Mouse (Mus musculus): ENCODE data around the gene Slc6a3. TPM values are rescaled to one million over a fixed set of nuclear protein-coding genes. Genes with fewer than 3 reads are reported as not detected.

Slc6a3 gene
- polyA plus RNA-seq, 1 experiment = 0.96 TPM

- Histone ChIP-seq H3K36me3 (replicated peaks; ENCODE audit: low read length) (peaks cover 77% of the 10 kb centered on the region), H3K27me3 (replicated peaks) (no peaks in the 10 kb centered on the region), H3K9me3 (no peaks in the 10 kb centered on the region), H3K4me1 (peaks cover 47% of the 10 kb centered on the region), H3K4me3 (replicated peaks) (no peak overlapping the region)
- no peak for TF ChIP-seq GATA1 (IDR thresholded peaks at IDR 0.05; ENCODE audit: borderline replicate concordance, low read length)
- no peak for TF ChIP-seq FLI1 (IDR thresholded peaks at IDR 0.05; ENCODE audit: low read length)
These were observed 30.7 kb upstream of the Slc6a3 start for GRCm38 (mm10) chr13:73505686-73506467.

- Histone ChIP-seq H3K36me3 (replicated peaks; ENCODE audit: low read length) (peaks cover 88% of the 10 kb centered on the region), H3K4me1 (peaks cover 32% of the 10 kb centered on the region), H3K9me3 (no peaks in the 10 kb centered on the region), H3K4me3 (replicated peaks) (no peak overlapping the region), H3K27me3 (replicated peaks) (no peaks in the 10 kb centered on the region)
- TF ChIP-seq FLI1 (IDR thresholded peaks at IDR 0.05; ENCODE audit: low read length) = no peak
- TF ChIP-seq GATA1 (IDR thresholded peaks at IDR 0.05; ENCODE audit: borderline replicate concordance, low read length) = no peak
These were observed 27.6 kb upstream of the Slc6a3 start for GRCm38 (mm10) chr13:73508817-73509550.

- TF ChIP-seq GATA1 (IDR thresholded peaks at IDR 0.05; ENCODE audit: borderline replicate concordance, low read length) (no peak), FLI1 (IDR thresholded peaks at IDR 0.05; ENCODE audit: low read length) (no peak)
- Histone ChIP-seq H3K27me3 (replicated peaks) (no peaks in the 10 kb centered on the region), H3K4me3 (replicated peaks) (no peak overlapping the region), H3K36me3 (replicated peaks; ENCODE audit: low read length) (peaks cover 91% of the 10 kb centered on the region), H3K9me3 (no peaks in the 10 kb centered on the region), H3K4me1 (peaks cover 32% of the 10 kb centered on the region)
These were observed 26.7 kb upstream of the Slc6a3 start for GRCm38 (mm10) chr13:73509869-73510268.

- no peaks in the 10 kb centered on the region for H3K27me3 ChIP-seq (replicated peaks)
- no peaks in the 10 kb centered on the region for H3K9me3 ChIP-seq
- peaks cover 24% of the 10 kb centered on the region for H3K4me1 ChIP-seq
- peaks cover 86% of the 10 kb centered on the region for H3K36me3 ChIP-seq (replicated peaks; ENCODE audit: low read length)
- TF ChIP-seq GATA1 (IDR thresholded peaks at IDR 0.05; ENCODE audit: borderline replicate concordance, low read length) (no peak), FLI1 (IDR thresholded peaks at IDR 0.05; ENCODE audit: low read length) (no peak)
- H3K4me3 ChIP-seq (replicated peaks) = no peak overlapping the region
These were observed 23.5 kb upstream of the Slc6a3 start for GRCm38 (mm10) chr13:73512776-73513673.

- Histone ChIP-seq H3K4me1 (peaks cover 21% of the 10 kb centered on the region), H3K9me3 (no peaks in the 10 kb centered on the region), H3K27me3 (replicated peaks) (peaks cover 2% of the 10 kb centered on the region), H3K36me3 (replicated peaks; ENCODE audit: low read length) (peaks cover 51% of the 10 kb centered on the region), H3K4me3 (replicated peaks) (no peak overlapping the region)
- TF ChIP-seq FLI1 (IDR thresholded peaks at IDR 0.05; ENCODE audit: low read length) (no peak), GATA1 (IDR thresholded peaks at IDR 0.05; ENCODE audit: borderline replicate concordance, low read length) (no peak)
These were observed 19.7 kb upstream of the Slc6a3 start for GRCm38 (mm10) chr13:73516886-73517285.

- Histone ChIP-seq H3K4me3 (replicated peaks) (no peak overlapping the region), H3K36me3 (replicated peaks; ENCODE audit: low read length) (peaks cover 8% of the 10 kb centered on the region), H3K4me1 (peaks cover 59% of the 10 kb centered on the region), H3K9me3 (peaks cover 20% of the 10 kb centered on the region), H3K27me3 (replicated peaks) (peaks cover 30% of the 10 kb centered on the region)
- TF ChIP-seq FLI1 (IDR thresholded peaks at IDR 0.05; ENCODE audit: low read length) (no peak), GATA1 (IDR thresholded peaks at IDR 0.05; ENCODE audit: borderline replicate concordance, low read length) (no peak)
These were observed 2.8 kb upstream of the Slc6a3 start for GRCm38 (mm10) chr13:73533716-73534115.

- Histone ChIP-seq H3K36me3 (replicated peaks; ENCODE audit: low read length) (peaks cover 11% of the 10 kb centered on the region), H3K27me3 (replicated peaks) (peaks cover 38% of the 10 kb centered on the region), H3K9me3 (peaks cover 17% of the 10 kb centered on the region), H3K4me3 (replicated peaks) (peak overlapping the region; percentile 94), H3K4me1 (peaks cover 72% of the 10 kb centered on the region)
- TF ChIP-seq FLI1 (IDR thresholded peaks at IDR 0.05; ENCODE audit: low read length) (no peak), GATA1 (IDR thresholded peaks at IDR 0.05; ENCODE audit: borderline replicate concordance, low read length) (no peak)
These were observed 1.3 kb upstream of the Slc6a3 start for GRCm38 (mm10) chr13:73535287-73535686.

GRCm38 (mm10) chr13:73536824-73537223 is 277 bp downstream of the Slc6a3 start:
- TF ChIP-seq FLI1 (IDR thresholded peaks at IDR 0.05; ENCODE audit: low read length) = no peak
- no peak for TF ChIP-seq GATA1 (IDR thresholded peaks at IDR 0.05; ENCODE audit: borderline replicate concordance, low read length)
- Histone ChIP-seq H3K36me3 (replicated peaks; ENCODE audit: low read length) (peaks cover 19% of the 10 kb centered on the region), H3K27me3 (replicated peaks) (peaks cover 49% of the 10 kb centered on the region), H3K9me3 (peaks cover 7% of the 10 kb centered on the region; the same call in 1 of the 2 replicates), H3K4me3 (replicated peaks) (peak overlapping the region; percentile 94), H3K4me1 (peaks cover 73% of the 10 kb centered on the region)

GRCm38 (mm10) chr13:73564201-73564600 is 27.7 kb downstream of the Slc6a3 start:
- peaks cover 15% of the 10 kb centered on the region for H3K4me1 ChIP-seq
- H3K4me3 ChIP-seq (replicated peaks) = no peak overlapping the region
- H3K9me3 ChIP-seq = 0 out of 2 replicates have a peak, but pooled peaks cover 2% of the 10 kb centered on the region
- peaks cover 86% of the 10 kb centered on the region for H3K36me3 ChIP-seq (replicated peaks; ENCODE audit: low read length)
- TF ChIP-seq FLI1 (IDR thresholded peaks at IDR 0.05; ENCODE audit: low read length) (no peak), GATA1 (IDR thresholded peaks at IDR 0.05; ENCODE audit: borderline replicate concordance, low read length) (no peak)
- peaks cover 29% of the 10 kb centered on the region for H3K27me3 ChIP-seq (replicated peaks)
